Mouse (Mus musculus): Measurements from ENCODE around the gene Olfr262. TPM values are rescaled to one million over a fixed set of nuclear protein-coding genes. Genes with fewer than 3 reads are reported as not detected.

Gene Olfr262
- polyA plus RNA-seq (2014; fragmentation: Illumina TruSeq; extraction: RNeasy Lipid Tissue Mini Kit (QIAGEN cat#74804); ENCODE audit: low read depth, low replicate concordance), result not detected

DNA sequence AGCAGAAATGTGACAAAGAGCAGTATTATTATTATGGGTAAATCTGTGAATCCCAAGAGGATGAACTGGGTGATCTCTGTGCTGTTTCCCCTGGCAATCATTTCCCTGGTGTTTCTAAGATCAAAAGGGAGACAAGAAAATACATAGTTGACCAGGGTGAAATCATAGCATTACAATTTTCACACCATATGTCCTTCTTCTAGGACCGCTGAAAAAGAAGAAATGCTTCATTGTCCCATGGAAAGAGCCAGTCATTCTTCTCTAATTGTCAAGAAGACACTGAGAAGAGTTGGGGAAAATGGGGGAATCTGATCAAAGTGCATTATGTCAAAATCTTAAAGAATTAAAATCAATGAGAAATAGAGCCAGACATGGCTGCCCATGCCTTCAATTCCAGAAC is at the start of gene Olfr262:
TSS of gene Olfr262 (minus strand) at position 101 of the 400 bp plus-strand sequence.

DNA sequence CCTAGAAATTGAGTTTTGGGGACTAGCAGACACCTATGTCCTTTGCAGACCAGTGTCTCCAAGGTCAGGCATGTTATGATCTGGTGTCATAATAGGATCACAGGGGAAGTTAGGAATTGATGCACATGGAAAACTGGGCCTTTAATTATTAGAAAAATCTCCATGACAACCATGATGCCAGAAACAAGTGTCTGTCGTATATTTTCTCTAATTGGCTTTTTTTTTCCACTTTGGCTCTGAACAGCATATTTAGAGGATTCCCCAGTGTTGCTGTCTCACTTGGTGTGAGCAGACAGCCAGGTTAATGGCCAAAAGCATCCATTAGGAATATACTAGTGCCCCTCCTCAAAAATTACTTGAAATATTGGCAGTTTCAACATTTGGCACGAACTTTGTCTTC is 38.1 kb upstream of the Olfr262 start, which contains the start of gene Olfr1434:
TSS of gene Olfr1434 (plus strand) at position 301 of the 400 bp plus-strand sequence.

DNA sequence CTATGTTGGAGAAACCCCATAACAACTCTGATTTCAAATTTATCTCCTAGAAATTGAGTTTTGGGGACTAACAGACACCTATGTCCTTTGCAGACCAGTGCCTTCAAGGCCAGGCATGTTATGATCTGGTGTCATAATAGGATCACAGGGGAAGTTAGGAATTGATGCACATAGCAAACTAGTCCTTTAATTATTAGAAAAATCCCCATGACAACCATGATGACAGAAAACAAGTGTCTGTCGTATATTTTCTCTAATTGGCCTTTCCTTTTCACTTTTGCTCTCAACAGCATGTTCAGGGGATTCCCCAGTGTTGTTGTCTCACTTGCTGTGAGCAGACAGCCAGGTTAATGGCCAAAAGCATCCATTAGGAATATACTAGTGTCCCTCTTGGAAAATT is 19.3 kb upstream of the Olfr262 start, which contains the start of gene Olfr235:
TSS of gene Olfr235 (plus strand) at position 301 of the 400 bp plus-strand sequence.

DNA sequence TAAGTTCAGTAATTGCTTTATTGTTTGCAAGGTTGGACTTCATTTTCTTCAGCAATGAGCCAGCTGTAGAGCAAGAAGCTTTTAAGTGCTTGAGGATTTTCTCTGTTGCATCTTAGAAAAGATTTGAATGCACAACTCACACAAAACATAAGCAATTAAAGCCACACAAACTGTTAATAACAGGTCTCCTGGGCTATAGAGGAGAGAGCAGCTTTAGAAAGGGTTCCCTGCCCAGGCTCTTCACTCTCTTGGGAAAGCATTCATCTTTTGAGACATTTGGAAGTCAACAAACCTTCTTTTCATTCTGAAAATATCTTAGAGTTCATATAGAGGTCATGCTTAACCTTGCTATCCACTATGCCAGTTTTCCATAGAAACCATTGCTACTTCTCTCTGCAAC is 9.0 kb downstream of the Olfr262 start, which contains the start of gene Olfr1432:
TSS of gene Olfr1432 (minus strand) at position 101 of the 400 bp plus-strand sequence.

DNA sequence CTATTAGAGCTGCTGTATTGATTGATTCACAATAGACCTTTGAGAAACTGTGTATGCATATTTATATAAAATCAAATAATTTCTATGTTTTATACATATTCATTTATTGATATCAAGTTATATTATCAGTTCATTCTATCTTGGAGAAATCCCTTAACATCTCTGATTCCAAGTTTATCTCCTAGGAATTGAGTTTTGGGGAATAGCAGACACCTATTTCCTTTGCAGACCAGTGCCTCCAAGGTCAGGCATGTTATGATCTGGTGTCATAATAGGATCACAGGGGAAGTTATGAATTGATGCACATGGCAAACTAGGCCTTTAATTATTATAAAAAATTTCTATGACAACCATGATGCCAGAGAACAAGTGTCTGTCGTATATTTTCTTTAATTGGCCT is 41.1 kb downstream of the Olfr262 start, which contains the start of gene Olfr1431:
TSS of gene Olfr1431 (plus strand) at position 301 of the 400 bp plus-strand sequence.

Other genes with a start within 250 kb of the Olfr262 start
- gene Olfr1423, start 200.3 kb downstream of the Olfr262 start, polyA plus RNA-seq (2014; fragmentation: Illumina TruSeq; extraction: RNeasy Lipid Tissue Mini Kit (QIAGEN cat#74804); ENCODE audit: low read depth, low replicate concordance), result not detected
- gene Olfr1424, start 179.0 kb downstream of the Olfr262 start, polyA plus RNA-seq (2014; fragmentation: Illumina TruSeq; extraction: RNeasy Lipid Tissue Mini Kit (QIAGEN cat#74804); ENCODE audit: low read depth, low replicate concordance), result not detected
- gene Olfr1425, start 163.9 kb downstream of the Olfr262 start, polyA plus RNA-seq (2014; fragmentation: Illumina TruSeq; extraction: RNeasy Lipid Tissue Mini Kit (QIAGEN cat#74804); ENCODE audit: low read depth, low replicate concordance), result not detected
- gene Olfr1426, start 149.6 kb downstream of the Olfr262 start, polyA plus RNA-seq (2014; fragmentation: Illumina TruSeq; extraction: RNeasy Lipid Tissue Mini Kit (QIAGEN cat#74804); ENCODE audit: low read depth, low replicate concordance), result not detected
- gene Olfr1427, start 138.3 kb downstream of the Olfr262 start, polyA plus RNA-seq (2014; fragmentation: Illumina TruSeq; extraction: RNeasy Lipid Tissue Mini Kit (QIAGEN cat#74804); ENCODE audit: low read depth, low replicate concordance), result not detected
- not detected for gene Olfr1428, start 125.8 kb downstream of the Olfr262 start, polyA plus RNA-seq (2014; fragmentation: Illumina TruSeq; extraction: RNeasy Lipid Tissue Mini Kit (QIAGEN cat#74804); ENCODE audit: low read depth, low replicate concordance)
- gene Olfr76, start 118.5 kb downstream of the Olfr262 start, polyA plus RNA-seq (2014; fragmentation: Illumina TruSeq; extraction: RNeasy Lipid Tissue Mini Kit (QIAGEN cat#74804); ENCODE audit: low read depth, low replicate concordance), result not detected
- not detected for gene Olfr1555-ps1, start 71.5 kb downstream of the Olfr262 start, polyA plus RNA-seq (2014; fragmentation: Illumina TruSeq; extraction: RNeasy Lipid Tissue Mini Kit (QIAGEN cat#74804); ENCODE audit: low read depth, low replicate concordance)
- not detected for gene Olfr1431, start 41.0 kb downstream of the Olfr262 start, polyA plus RNA-seq (2014; fragmentation: Illumina TruSeq; extraction: RNeasy Lipid Tissue Mini Kit (QIAGEN cat#74804); ENCODE audit: low read depth, low replicate concordance)
- gene Olfr1432, start 9.1 kb downstream of the Olfr262 start, polyA plus RNA-seq (2014; fragmentation: Illumina TruSeq; extraction: RNeasy Lipid Tissue Mini Kit (QIAGEN cat#74804); ENCODE audit: low read depth, low replicate concordance), result not detected
- gene Olfr235, start 19.4 kb upstream of the Olfr262 start, polyA plus RNA-seq (2014; fragmentation: Illumina TruSeq; extraction: RNeasy Lipid Tissue Mini Kit (QIAGEN cat#74804); ENCODE audit: low read depth, low replicate concordance), result not detected
- not detected for gene Olfr1434, start 38.2 kb upstream of the Olfr262 start, polyA plus RNA-seq (2014; fragmentation: Illumina TruSeq; extraction: RNeasy Lipid Tissue Mini Kit (QIAGEN cat#74804); ENCODE audit: low read depth, low replicate concordance)
- gene Olfr1436, start 57.5 kb upstream of the Olfr262 start, polyA plus RNA-seq (2014; fragmentation: Illumina TruSeq; extraction: RNeasy Lipid Tissue Mini Kit (QIAGEN cat#74804); ENCODE audit: low read depth, low replicate concordance), result not detected
- gene Olfr1437, start 83.4 kb upstream of the Olfr262 start, polyA plus RNA-seq (2014; fragmentation: Illumina TruSeq; extraction: RNeasy Lipid Tissue Mini Kit (QIAGEN cat#74804); ENCODE audit: low read depth, low replicate concordance), result not detected
- gene Olfr1438-ps1, start 94.3 kb upstream of the Olfr262 start, polyA plus RNA-seq (2014; fragmentation: Illumina TruSeq; extraction: RNeasy Lipid Tissue Mini Kit (QIAGEN cat#74804); ENCODE audit: low read depth, low replicate concordance), result not detected
- gene Olfr1440, start 145.6 kb upstream of the Olfr262 start, polyA plus RNA-seq (2014; fragmentation: Illumina TruSeq; extraction: RNeasy Lipid Tissue Mini Kit (QIAGEN cat#74804); ENCODE audit: low read depth, low replicate concordance), result not detected
- gene Olfr1441, start 175.8 kb upstream of the Olfr262 start, polyA plus RNA-seq (2014; fragmentation: Illumina TruSeq; extraction: RNeasy Lipid Tissue Mini Kit (QIAGEN cat#74804); ENCODE audit: low read depth, low replicate concordance), result not detected
- not detected for gene Pfpl, start 186.2 kb upstream of the Olfr262 start, polyA plus RNA-seq (2014; fragmentation: Illumina TruSeq; extraction: RNeasy Lipid Tissue Mini Kit (QIAGEN cat#74804); ENCODE audit: low read depth, low replicate concordance)
- 3.8 TPM for gene Mpeg1, start 219.1 kb upstream of the Olfr262 start, polyA plus RNA-seq (2014; fragmentation: Illumina TruSeq; extraction: RNeasy Lipid Tissue Mini Kit (QIAGEN cat#74804); ENCODE audit: low read depth, low replicate concordance)